Mouse (Mus musculus) stomach, embryonic 14.5 days (tissue): ENCODE data around the gene 9930022D16Rik. TPM values are rescaled to one million over a fixed set of nuclear protein-coding genes. Genes with fewer than 3 reads are reported as not detected.

Experiments
- ATAC-seq: fragments of 200-750 bp; cut with Nextera tagmentation; 2 replicates; pipeline ENCODE4 v1.8.0; 2017; ENCODE audit warnings: low read depth, moderate TSS enrichment; ENCODE audit not compliant: insufficient number of reproducible peaks, insufficient read depth, low FRiP score
- H3K27ac ChIP-seq: fragments of 300-500 bp; sonication (generic); 2 replicates; pipeline ENCODE4 v1.5.1; 2014; ENCODE audit warnings: mild to moderate bottlenecking, low read length, moderate library complexity, mixed read lengths
- H3K27me3 ChIP-seq: fragments of 300-500 bp; sonication (generic); 2 replicates; pipeline ENCODE4 v1.6.1; 2014; ENCODE audit warnings: low read length, control low read depth, mixed read lengths; ENCODE audit not compliant: control insufficient read depth, insufficient read depth
- H3K36me3 ChIP-seq: fragments of 300-500 bp; sonication (generic); 2 replicates; pipeline ENCODE4 v1.6.1; 2014; ENCODE audit warnings: mild to moderate bottlenecking, control low read depth, low read length, moderate library complexity, mixed read lengths; ENCODE audit not compliant: control insufficient read depth, insufficient read depth
- H3K4me1 ChIP-seq: fragments of 300-500 bp; sonication (generic); 2 replicates; pipeline ENCODE4 v1.6.1; 2014; ENCODE audit warnings: low read length, control low read depth, mixed read lengths; ENCODE audit not compliant: control insufficient read depth, insufficient read depth
- H3K4me2 ChIP-seq: fragments of 300-500 bp; sonication (generic); replicated peaks from 2 replicates; pipeline ENCODE4 v1.6.1; 2014; ENCODE audit warnings: low read depth, low read length, control low read depth
- H3K4me3 ChIP-seq: fragments of 300-500 bp; sonication (generic); 2 replicates; pipeline ENCODE4 v1.5.1; 2014; ENCODE audit warnings: low read depth, low read length, control low read depth
- H3K9ac ChIP-seq: fragments of 300-500 bp; sonication (generic); replicated peaks from 2 replicates; pipeline ENCODE4 v1.6.1; 2014; ENCODE audit warnings: low read depth, mild to moderate bottlenecking, control low read depth, low read length, moderate library complexity, mixed read lengths
- H3K9me3 ChIP-seq: fragments of 300-500 bp; sonication (generic); 2 replicates; pipeline ENCODE4 v1.6.1; 2016; ENCODE audit warnings: low read depth, low read length, control low read depth; ENCODE audit not compliant: control insufficient read depth
- WGBS: fragments of 180-500 bp; shearing (Covaris S2); extraction: QIAGEN DNeasy Blood & Tissue Kit; methylation state at CpG from one replicate; pipeline ENCODE4 v1.1.7; 2014; 5-methylcytosine and 5-hydroxymethylcytosine counted together
- polyA plus RNA-seq: library from polyadenylated mRNA; unstranded; fragments of >200 nt; fragmentation: Nextera tagmentation; extraction: Ambion mirVana; gene quantifications from 2 replicates; pipeline ENCODE4 v1.2.1, GENCODE M21; 2014

9930022D16Rik gene
- polyA plus RNA-seq, 1 experiment from 2014 or later, result not detected

GRCm38 (mm10) chr11:109377477-109377876 is 36.2 kb upstream of the 9930022D16Rik start:
- H3K4me3 ChIP-seq, result no peak overlapping the region
- WGBS, result 56% methylated on average over 10 of the region's 10 CpGs

GRCm38 (mm10) chr11:109378051-109378450 is 35.7 kb upstream of the 9930022D16Rik start:
- no peak overlapping the region for H3K9ac ChIP-seq
- no peak overlapping the region for H3K4me2 ChIP-seq
- no peaks in the 10 kb centered on the region; the same call in 1 of the 2 replicates for H3K36me3 ChIP-seq
- H3K27me3 ChIP-seq, result no peaks in the 10 kb centered on the region
- H3K4me1 ChIP-seq, result peaks cover 15% of the 10 kb centered on the region; the same call in 1 of the 2 replicates
- H3K4me3 ChIP-seq, result no peak overlapping the region
- no peak overlapping the region for H3K27ac ChIP-seq
- no peaks in the 10 kb centered on the region; the same call in 1 of the 2 replicates for H3K9me3 ChIP-seq
- ATAC-seq, result no peak
- WGBS, result 57% methylated on average over 7 of the region's 7 CpGs

More at GRCm38 (mm10) chr11:109377477-109377876, 36.2 kb upstream of the 9930022D16Rik start:
- no peak overlapping the region; the same call in 1 of the 2 replicates for H3K27ac ChIP-seq
- no peaks in the 10 kb centered on the region; the same call in 1 of the 2 replicates for H3K36me3 ChIP-seq
- no peak overlapping the region for H3K9ac ChIP-seq
- H3K4me1 ChIP-seq, result peaks cover 15% of the 10 kb centered on the region; the same call in 1 of the 2 replicates
- H3K27me3 ChIP-seq, result no peaks in the 10 kb centered on the region
- no peaks in the 10 kb centered on the region; the same call in 1 of the 2 replicates for H3K9me3 ChIP-seq
- H3K4me2 ChIP-seq, result no peak overlapping the region
- no peak for ATAC-seq

GRCm38 (mm10) chr11:109380662-109381061 is 33.1 kb upstream of the 9930022D16Rik start:
- Histone ChIP-seq H3K4me1 (peaks cover 15% of the 10 kb centered on the region; the same call in 1 of the 2 replicates), H3K9ac (no peak overlapping the region), H3K27me3 (no peaks in the 10 kb centered on the region), H3K9me3 (no peaks in the 10 kb centered on the region), H3K36me3 (no peaks in the 10 kb centered on the region), H3K4me2 (no peak overlapping the region), H3K4me3 (no peak overlapping the region), H3K27ac (no peak overlapping the region)
- no peak for ATAC-seq
- 77% methylated on average over 5 of the region's 5 CpGs for WGBS

- H3K27ac ChIP-seq, result no peak overlapping the region
- WGBS, result 88% methylated on average over 8 of the region's 8 CpGs
- H3K4me1 ChIP-seq, result no peaks in the 10 kb centered on the region
- no peaks in the 10 kb centered on the region for H3K9me3 ChIP-seq
- no peak for ATAC-seq
- H3K4me2 ChIP-seq, result no peak overlapping the region
- H3K36me3 ChIP-seq, result no peaks in the 10 kb centered on the region
- no peak overlapping the region for H3K9ac ChIP-seq
- no peaks in the 10 kb centered on the region for H3K27me3 ChIP-seq
- no peak overlapping the region for H3K4me3 ChIP-seq
Measured at GRCm38 (mm10) chr11:109385296-109385695, 28.4 kb upstream of the 9930022D16Rik start.

- 66% methylated on average over 5 of the region's 5 CpGs for WGBS
- no peak overlapping the region for H3K9ac ChIP-seq
- no peak overlapping the region for H3K4me3 ChIP-seq
- no peak for ATAC-seq
- H3K4me2 ChIP-seq, result no peak overlapping the region
- H3K27ac ChIP-seq, result no peak overlapping the region
- no peaks in the 10 kb centered on the region for H3K9me3 ChIP-seq
- no peaks in the 10 kb centered on the region for H3K4me1 ChIP-seq
- H3K27me3 ChIP-seq, result no peaks in the 10 kb centered on the region
- H3K36me3 ChIP-seq, result no peaks in the 10 kb centered on the region; the same call in 1 of the 2 replicates
Measured at GRCm38 (mm10) chr11:109389046-109389445, 24.7 kb upstream of the 9930022D16Rik start.

GRCm38 (mm10) chr11:109391200-109391599 is 22.5 kb upstream of the 9930022D16Rik start:
- no peak for ATAC-seq
- Histone ChIP-seq H3K4me2 (no peak overlapping the region), H3K27me3 (no peaks in the 10 kb centered on the region), H3K9me3 (no peaks in the 10 kb centered on the region), H3K27ac (no peak overlapping the region), H3K4me3 (no peak overlapping the region), H3K9ac (no peak overlapping the region), H3K4me1 (no peaks in the 10 kb centered on the region), H3K36me3 (peaks cover 5% of the 10 kb centered on the region; the same call in 1 of the 2 replicates)
- 82% methylated on average over 7 of the region's 7 CpGs for WGBS

GRCm38 (mm10) chr11:109391760-109392159 is 22.0 kb upstream of the 9930022D16Rik start:
- Histone ChIP-seq H3K27ac (no peak overlapping the region), H3K4me2 (no peak overlapping the region), H3K27me3 (no peaks in the 10 kb centered on the region), H3K9ac (no peak overlapping the region), H3K9me3 (no peaks in the 10 kb centered on the region), H3K4me3 (no peak overlapping the region), H3K36me3 (peaks cover 10% of the 10 kb centered on the region; the same call in 1 of the 2 replicates), H3K4me1 (no peaks in the 10 kb centered on the region)
- no peak for ATAC-seq
- 68% methylated on average over 7 of the region's 7 CpGs for WGBS

GRCm38 (mm10) chr11:109392601-109393000 is 21.1 kb upstream of the 9930022D16Rik start:
- Histone ChIP-seq H3K27ac (no peak overlapping the region), H3K4me1 (no peaks in the 10 kb centered on the region), H3K4me3 (no peak overlapping the region), H3K27me3 (no peaks in the 10 kb centered on the region), H3K9me3 (no peaks in the 10 kb centered on the region), H3K9ac (no peak overlapping the region), H3K4me2 (no peak overlapping the region), H3K36me3 (peaks cover 16% of the 10 kb centered on the region; the same call in 1 of the 2 replicates)
- no peak for ATAC-seq
- 79% methylated on average over 9 of the region's 9 CpGs for WGBS

- 86% methylated on average over 9 of the region's 9 CpGs for WGBS
- no peak overlapping the region for H3K9ac ChIP-seq
- H3K27me3 ChIP-seq, result no peaks in the 10 kb centered on the region
- H3K36me3 ChIP-seq, result peaks cover 16% of the 10 kb centered on the region; the same call in 1 of the 2 replicates
- no peak overlapping the region for H3K4me2 ChIP-seq
- H3K27ac ChIP-seq, result no peak overlapping the region
- H3K9me3 ChIP-seq, result no peaks in the 10 kb centered on the region
- ATAC-seq, result no peak
- H3K4me3 ChIP-seq, result no peak overlapping the region
- no peaks in the 10 kb centered on the region for H3K4me1 ChIP-seq
Measured at GRCm38 (mm10) chr11:109394758-109395157, 19.0 kb upstream of the 9930022D16Rik start.
